Mouse (Mus musculus) cerebellum, postnatal 14 days (tissue): ENCODE data around the gene Dnaja2.
A peak's percentile ranks its signal among the peaks of the same experiment; 100 is the strongest.

Source experiments
- DNase-seq, 2 experiments: peaks; one replicate each; pipeline ENCODE4 v3.0.0; 2021; ENCODE audit warnings: mixed read lengths in 2 of 2

Gene Dnaja2

DNA sequence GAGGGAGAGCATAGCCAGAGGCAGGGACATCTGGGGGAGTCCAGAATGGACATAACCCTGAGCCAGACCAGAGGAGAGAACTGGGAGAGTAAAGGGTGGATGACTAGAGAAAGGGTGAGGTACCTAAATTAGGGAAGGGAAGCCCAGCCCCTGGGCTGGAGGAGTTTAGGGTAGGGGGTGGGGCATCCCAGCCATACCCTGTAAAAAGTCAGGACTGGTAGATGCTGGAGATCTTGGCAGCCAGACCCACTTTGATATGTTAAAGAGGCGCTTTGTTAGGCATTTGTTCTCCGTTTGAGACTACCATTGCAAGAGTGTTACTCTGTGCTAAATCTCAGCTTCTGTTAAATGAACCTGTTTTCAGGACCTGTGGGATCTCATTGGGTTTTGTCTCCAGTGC is 56.6 kb downstream of the Dnaja2 start:
- no peak for DNase-seq

DNA sequence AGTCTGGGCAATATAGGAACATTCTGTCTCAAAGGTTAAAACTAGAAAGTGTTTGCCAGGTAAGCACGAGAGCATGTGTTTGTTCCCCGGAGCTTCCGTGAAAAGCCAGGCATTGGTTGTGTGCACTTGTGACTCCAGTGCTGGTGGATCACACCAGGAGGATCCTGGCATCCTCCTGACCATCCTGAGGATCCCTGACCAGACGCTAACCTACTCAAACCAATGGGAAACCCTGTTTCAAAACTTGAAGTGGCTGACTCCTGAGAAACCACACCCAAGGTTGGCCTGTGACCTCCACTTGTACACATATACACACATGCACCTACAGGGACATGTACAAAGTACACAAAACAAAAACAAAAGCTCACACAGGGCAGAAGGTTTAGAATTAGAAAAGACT is 58.4 kb downstream of the Dnaja2 start:
- DNase-seq = no peak

DNA sequence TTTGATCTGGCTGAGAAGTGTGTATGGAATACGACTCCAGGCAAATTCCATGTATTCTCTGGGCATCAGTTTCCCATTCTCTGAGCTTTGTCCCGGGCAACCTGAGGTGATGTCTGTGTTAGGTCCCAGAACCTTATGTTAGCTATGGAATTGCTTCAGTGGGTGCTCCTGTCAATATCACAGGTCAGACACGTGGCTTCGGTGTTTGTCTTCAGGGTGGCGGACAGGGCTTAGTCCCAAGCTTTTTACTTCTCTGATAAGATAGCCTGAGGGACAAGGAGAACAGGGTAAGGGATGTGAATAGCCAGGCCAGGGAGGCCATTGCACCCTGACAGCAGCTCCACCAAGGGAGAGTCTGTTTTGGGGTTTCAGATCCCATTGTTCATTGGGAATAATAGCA is 59.0 kb downstream of the Dnaja2 start:
- DNase-seq = no peak

GRCm38 (mm10) chr8:85492940-85493931 is 61.9 kb downstream of the Dnaja2 start:
- DNase-seq = peak; percentile 56 to 57

DNA sequence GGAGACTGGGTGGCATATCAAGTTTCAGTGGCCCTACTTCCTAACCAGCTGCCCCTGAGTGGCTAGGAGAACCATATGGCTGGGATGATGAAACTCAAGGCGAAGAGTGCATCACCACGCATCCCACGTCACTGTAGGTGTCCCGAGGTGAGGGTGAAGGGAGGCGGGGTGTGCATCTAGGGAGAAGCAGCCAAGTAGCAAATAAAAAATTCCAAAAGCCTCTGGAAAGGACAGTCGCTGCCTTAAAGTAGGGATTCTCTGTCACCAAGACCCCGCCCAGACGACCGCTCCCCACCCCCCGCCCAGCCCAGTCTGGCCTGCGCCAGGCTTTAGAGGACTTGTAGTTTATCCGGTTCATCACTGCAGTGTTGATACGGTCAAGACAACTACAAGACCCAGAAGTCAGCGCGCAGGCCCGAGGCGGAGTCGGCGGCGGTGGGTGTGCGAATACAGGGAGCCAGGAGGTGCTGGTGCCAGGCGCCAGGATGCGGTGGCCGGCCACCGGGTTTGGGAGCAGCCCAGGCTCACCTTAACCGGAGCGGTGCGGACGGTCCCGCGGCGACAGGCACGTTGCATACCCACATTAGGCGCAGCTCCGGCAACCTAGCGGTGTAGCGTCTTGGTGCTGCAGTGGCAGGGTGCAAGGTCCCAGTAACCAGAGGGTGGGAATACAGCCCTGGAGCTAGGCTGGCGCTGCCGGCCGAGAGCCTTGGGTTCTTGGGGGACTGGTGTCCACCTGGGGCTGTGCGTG is 62.8 kb downstream of the Dnaja2 start, which contains the start of gene Gpt2:
Gene Gpt2 (plus strand): TSS at position 452 of the 751 bp plus-strand sequence.
- DNase-seq = peak; percentile 95 to 96

GRCm38 (mm10) chr8:85489546-85489945 is 65.6 kb downstream of the Dnaja2 start:
- no peak for DNase-seq

GRCm38 (mm10) chr8:85488631-85489030 is 66.5 kb downstream of the Dnaja2 start:
- DNase-seq = no peak

DNA sequence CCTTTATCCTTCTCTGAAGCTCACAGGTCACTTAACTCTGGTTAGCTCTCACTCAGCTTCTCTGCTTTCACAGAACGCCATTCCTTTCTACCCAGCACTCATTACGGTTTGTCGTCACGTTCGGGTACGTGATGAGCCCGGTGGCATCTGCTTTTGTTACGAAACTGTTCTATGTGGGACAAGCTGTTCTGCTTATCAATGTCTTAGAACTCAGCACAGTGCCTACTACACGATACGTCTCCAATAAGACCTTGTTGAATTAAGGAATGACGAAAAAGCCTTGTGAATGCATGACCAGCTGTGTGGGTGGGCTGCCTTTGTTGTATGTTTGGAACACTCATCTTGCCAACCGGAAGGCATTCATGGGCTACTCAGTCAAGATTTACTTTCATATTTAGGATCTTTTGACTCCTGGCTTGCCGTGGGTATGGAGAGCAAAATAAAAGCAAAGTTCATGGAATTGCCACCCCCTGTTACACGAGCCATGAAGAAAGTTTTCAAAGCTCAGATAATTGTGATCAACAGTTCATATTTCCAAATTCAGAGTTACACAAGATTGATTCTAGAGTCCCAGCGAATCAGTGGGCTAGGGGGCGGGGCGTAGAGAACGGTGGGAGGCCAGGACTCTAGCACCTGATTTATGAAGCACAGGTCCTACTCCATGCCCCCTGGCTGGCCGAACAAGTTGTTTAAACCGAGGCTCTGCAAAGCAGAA is 67.1 kb downstream of the Dnaja2 start:
- no peak for DNase-seq
